Mouse (Mus musculus) liver, embryonic 13.5 days (tissue): ENCODE results near the gene Cdc42bpa. TPM values are rescaled to one million over a fixed set of nuclear protein-coding genes. Genes with fewer than 3 reads are reported as not detected.

ENCODE experiments used
- ATAC-seq: fragments of 200-750 bp; cut with Nextera tagmentation; 2 replicates; pipeline ENCODE4 v1.8.0; 2017; ENCODE audit warnings: low read depth, mild to moderate bottlenecking, moderate number of reproducible peaks, moderate library complexity
- DNase-seq: peaks from one replicate; pipeline ENCODE4 v3.0.0; 2022
- H3K27ac ChIP-seq: fragments of 300-500 bp; sonication (generic); 2 replicates; pipeline ENCODE4 v1.5.1; 2015; ENCODE audit warnings: moderate library complexity, mild to moderate bottlenecking, inconsistent platforms
- H3K27me3 ChIP-seq: fragments of 300-500 bp; sonication (generic); 2 replicates; pipeline ENCODE4 v1.6.1; 2015; ENCODE audit warnings: mild to moderate bottlenecking, inconsistent platforms
- H3K36me3 ChIP-seq: fragments of 300-500 bp; sonication (generic); 2 replicates; pipeline ENCODE4 v1.6.1; 2015; ENCODE audit warnings: mild to moderate bottlenecking, inconsistent platforms
- H3K4me1 ChIP-seq: fragments of 300-500 bp; sonication (generic); replicated peaks from 2 replicates; pipeline ENCODE4 v1.6.1; 2015; ENCODE audit warnings: inconsistent platforms
- H3K4me2 ChIP-seq: fragments of 300-500 bp; sonication (generic); 2 replicates; pipeline ENCODE4 v1.6.1; 2015; ENCODE audit warnings: inconsistent platforms, mild to moderate bottlenecking, moderate library complexity
- H3K4me3 ChIP-seq: fragments of 300-500 bp; sonication (generic); replicated peaks from 2 replicates; pipeline ENCODE4 v1.5.1; 2015; ENCODE audit warnings: mild to moderate bottlenecking, inconsistent platforms
- H3K9ac ChIP-seq: fragments of 300-500 bp; sonication (generic); 2 replicates; pipeline ENCODE4 v1.6.1; 2015; ENCODE audit warnings: mild to moderate bottlenecking, inconsistent platforms
- H3K9me3 ChIP-seq: fragments of 300-500 bp; sonication (generic); replicated peaks from 2 replicates; pipeline ENCODE4 v1.6.1; 2016; ENCODE audit warnings: inconsistent platforms
- WGBS: fragments of 180-500 bp; shearing (Covaris S2); methylation state at CpG from one replicate; pipeline ENCODE4 v1.1.7; 2015; ENCODE audit not compliant: insufficient replicate concordance; 5-methylcytosine and 5-hydroxymethylcytosine counted together
- polyA plus RNA-seq: library from polyadenylated mRNA; unstranded; fragments of >200 nt; fragmentation: Nextera tagmentation; extraction: Ambion mirVana; gene quantifications from 2 replicates; pipeline ENCODE4 v1.2.1, GENCODE M21; 2015

Cdc42bpa gene
- 11.1 and 11.4 TPM in 2 replicates for polyA plus RNA-seq

DNA sequence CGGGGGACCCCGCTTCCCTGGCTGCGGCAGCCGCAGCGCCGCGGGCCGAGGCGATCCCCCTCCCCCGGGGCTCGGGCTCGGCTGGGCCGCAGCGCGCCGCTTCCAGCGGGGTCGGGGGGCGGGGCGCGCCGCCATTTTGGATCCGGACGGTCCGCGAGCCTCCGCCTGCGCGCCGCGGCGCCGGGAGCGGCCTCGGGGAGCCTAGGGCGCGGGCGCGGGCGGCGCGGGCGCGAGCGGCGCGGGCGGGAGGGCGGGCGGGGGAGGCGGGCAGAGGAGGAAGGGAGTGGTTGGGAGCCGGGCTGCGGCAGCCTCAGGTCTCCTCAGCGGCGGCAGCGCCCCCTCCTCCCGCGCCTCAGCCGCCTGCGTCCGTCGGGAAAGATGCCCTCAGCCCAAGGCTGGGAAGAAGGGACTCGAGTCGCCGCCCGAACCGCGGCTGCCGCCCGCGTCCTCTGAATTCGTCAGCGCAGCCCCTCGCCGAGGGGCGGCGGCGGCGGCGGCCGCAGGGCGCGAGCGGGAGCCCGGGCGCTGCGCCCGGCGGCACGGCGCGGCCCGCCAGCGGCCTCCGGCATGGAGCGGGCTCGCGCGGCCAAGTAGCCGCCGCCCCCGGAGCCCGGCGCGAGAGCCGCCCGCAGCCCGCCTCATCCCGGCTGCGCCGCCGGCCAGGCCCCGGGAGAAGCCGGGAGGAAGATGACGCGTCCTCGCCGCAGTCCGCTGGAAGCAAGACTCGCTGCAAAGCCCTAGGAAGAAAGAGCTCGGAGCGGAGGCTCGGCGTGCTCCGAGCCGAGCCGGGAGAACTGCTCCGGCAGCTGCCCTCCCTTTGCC lies at the start of gene Cdc42bpa:
Gene Cdc42bpa, plus strand, starts transcription at position 752 of the 822 bp plus-strand sequence.
- no peaks in the 10 kb centered on the region for H3K27me3 ChIP-seq
- under 1% methylated on average over 105 of the region's 128 CpGs for WGBS
- H3K36me3 ChIP-seq = no peaks in the 10 kb centered on the region
- ATAC-seq (peak; percentile 94), DNase-seq (peak; percentile 63)
- no peaks in the 10 kb centered on the region for H3K9me3 ChIP-seq
- peaks cover 36% of the 10 kb centered on the region for H3K4me1 ChIP-seq
- peak within 1 kb of the TSS; percentile 84 for H3K4me3 ChIP-seq
- H3K4me2 ChIP-seq = peak within 1 kb of the TSS; percentile 87
- peak within 1 kb of the TSS; percentile 92 for H3K27ac ChIP-seq
- peak within 1 kb of the TSS; percentile 95 for H3K9ac ChIP-seq

DNA sequence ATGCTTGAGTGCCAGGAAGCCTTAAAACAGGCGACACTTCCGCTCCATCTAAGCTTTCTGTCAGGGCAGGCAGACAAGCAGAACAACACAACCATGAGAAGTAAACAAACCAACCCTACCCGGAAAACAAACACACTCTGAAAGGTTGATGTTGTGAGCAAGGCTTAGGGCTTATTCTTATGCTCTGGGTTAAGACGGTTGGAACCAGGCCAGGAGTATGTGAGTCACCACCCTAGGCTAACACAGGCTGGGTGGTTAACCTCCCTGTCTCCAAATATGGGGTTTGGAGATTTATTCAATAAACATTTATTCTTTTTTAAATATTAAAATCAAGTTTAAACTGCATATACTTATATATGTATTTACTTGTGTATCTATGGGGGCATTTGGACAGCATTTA lies 46.8 kb upstream of the Cdc42bpa start:
- WGBS = 63% methylated on average over 4 of the region's 4 CpGs
- ATAC-seq (no peak), DNase-seq (no peak)
- H3K9me3 ChIP-seq = no peaks in the 10 kb centered on the region
- no peak overlapping the region for H3K27ac ChIP-seq
- H3K9ac ChIP-seq = no peak overlapping the region
- H3K4me2 ChIP-seq = no peak overlapping the region
- H3K4me1 ChIP-seq = no peaks in the 10 kb centered on the region
- H3K27me3 ChIP-seq = peaks cover 3% of the 10 kb centered on the region; the same call in 1 of the 2 replicates
- H3K4me3 ChIP-seq = no peak overlapping the region
- H3K36me3 ChIP-seq = no peaks in the 10 kb centered on the region

DNA sequence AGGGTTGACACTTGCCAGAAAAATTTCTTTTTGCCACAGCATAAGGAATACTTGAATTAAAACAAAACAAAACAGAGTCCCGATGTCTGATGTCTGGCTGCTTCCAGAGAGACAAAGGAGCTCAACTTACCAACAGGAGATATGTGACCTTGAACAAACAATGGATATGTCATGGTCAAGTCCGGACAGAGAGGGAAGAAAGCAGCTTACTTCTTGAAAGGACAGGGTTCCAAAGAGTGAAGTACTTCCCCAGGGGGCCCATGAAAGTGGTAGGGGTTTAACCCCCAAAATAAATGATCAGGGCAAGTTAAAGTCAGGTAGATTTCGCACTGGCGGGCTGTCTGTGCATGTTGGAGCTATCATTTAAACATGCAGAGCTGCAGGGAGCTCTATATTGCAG lies 43.2 kb upstream of the Cdc42bpa start:
- no peak for ATAC-seq
- Histone ChIP-seq H3K27ac (no peak overlapping the region), H3K9me3 (no peaks in the 10 kb centered on the region), H3K27me3 (peaks cover 3% of the 10 kb centered on the region; the same call in 1 of the 2 replicates), H3K36me3 (no peaks in the 10 kb centered on the region), H3K4me1 (no peaks in the 10 kb centered on the region), H3K4me3 (no peak overlapping the region), H3K9ac (no peak overlapping the region), H3K4me2 (no peak overlapping the region)
- no peak for DNase-seq
- 63% methylated on average over 4 of the region's 4 CpGs for WGBS

DNA sequence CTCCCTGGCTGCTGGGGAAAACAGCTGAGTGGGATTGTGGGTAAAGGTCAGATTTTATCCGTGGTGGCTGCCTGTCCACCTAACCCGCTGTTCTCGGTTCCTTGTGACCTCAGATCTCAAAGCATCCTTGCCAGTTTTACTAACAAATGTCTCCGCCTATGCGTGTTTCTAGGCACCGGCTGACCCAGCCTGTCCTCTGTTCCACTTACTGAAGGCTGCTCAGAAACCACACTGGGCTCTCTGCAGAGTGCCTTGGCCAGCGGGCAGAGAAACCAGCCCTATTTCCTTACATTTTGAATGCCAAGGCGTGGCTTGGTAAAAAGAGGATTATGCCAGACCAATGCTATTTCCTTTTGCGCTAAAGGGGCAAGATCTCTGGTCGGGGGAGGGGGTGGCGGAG lies 42.8 kb upstream of the Cdc42bpa start:
- no peaks in the 10 kb centered on the region for H3K4me1 ChIP-seq
- 74% methylated on average over 11 of the region's 11 CpGs for WGBS
- H3K4me3 ChIP-seq = no peak overlapping the region
- H3K4me2 ChIP-seq = no peak overlapping the region
- DNase-seq (no peak), ATAC-seq (no peak)
- H3K36me3 ChIP-seq = no peaks in the 10 kb centered on the region
- H3K9me3 ChIP-seq = no peaks in the 10 kb centered on the region
- H3K9ac ChIP-seq = no peak overlapping the region
- no peak overlapping the region for H3K27ac ChIP-seq
- peaks cover 3% of the 10 kb centered on the region; the same call in 1 of the 2 replicates for H3K27me3 ChIP-seq

DNA sequence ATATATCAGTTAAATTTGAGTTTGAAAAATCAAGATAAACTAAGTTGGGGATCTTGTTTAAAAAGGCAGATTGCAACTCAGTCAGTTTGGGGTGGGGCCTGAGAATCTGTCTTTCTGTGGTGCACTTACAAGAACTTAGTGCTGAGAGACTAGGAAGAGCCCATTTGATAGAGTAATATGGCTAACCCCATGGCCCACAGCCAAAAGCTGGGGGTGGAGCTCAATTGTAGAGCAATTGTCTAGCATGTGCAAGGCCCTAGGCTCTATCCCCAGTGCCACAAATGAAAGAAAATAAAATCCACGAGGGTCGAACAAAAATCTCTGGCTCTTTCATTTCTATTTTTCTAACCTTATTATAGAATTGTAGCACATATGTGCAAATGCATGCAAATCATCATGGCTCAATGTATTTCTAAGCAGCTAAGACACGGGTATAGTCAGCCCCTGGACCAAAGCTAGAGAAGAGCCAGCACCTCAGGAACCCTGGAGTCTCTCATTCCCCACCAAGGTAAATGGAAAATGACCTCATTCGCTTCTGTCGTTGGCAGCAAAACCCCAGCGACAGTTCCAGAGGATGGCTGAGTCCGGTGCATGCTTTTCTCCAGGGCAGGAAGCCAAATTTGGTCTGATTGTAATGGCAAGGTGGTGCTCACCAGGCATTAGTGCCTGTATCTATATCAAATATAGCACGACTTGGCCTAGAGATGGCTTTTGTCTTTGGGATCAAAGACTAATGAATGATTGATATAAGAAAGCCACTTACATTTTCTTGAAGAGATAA lies 40.4 kb upstream of the Cdc42bpa start:
- Histone ChIP-seq H3K4me2 (no peak overlapping the region), H3K27ac (no peak overlapping the region), H3K9ac (no peak overlapping the region), H3K9me3 (no peaks in the 10 kb centered on the region), H3K36me3 (no peaks in the 10 kb centered on the region), H3K27me3 (peaks cover 3% of the 10 kb centered on the region; the same call in 1 of the 2 replicates), H3K4me1 (no peaks in the 10 kb centered on the region), H3K4me3 (no peak overlapping the region)
- DNase-seq (no peak), ATAC-seq (no peak)
- WGBS = 69% methylated on average over 8 of the region's 8 CpGs

DNA sequence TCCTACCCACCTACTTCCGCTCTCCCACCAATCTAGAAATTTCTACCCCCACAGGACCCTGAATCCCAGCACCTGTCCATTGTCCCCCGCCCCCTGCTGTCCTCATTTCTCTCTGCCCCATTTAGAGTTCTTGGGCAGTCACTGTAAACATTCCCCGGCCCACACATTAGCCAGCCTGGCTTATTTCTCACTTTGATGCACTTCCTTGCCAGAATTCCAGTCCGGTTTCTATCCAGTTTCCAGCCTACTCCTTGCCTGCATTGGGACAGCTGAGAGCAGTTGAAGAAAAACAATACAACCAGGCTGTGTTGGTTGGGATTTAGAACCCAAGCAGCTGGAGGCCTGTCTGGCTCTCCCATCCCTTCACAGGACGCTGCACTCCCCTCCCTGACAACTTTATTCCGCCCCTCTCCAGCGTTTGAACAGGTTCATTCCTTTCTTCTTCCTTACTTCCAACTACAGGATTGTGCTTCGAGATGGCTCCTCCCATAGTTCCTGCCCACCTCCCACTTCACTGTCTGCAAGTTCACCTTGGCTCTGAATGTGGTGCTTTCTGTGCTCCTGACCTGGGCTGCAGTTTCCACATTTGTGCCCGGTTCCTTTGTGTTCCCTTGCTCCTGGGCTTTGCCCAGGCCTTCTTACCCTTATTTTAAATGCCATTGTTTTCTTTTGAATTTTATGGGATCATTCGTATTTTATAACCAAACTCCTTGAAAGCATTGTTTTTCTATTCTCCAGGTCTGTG lies 36.4 kb upstream of the Cdc42bpa start:
- ATAC-seq (no peak), DNase-seq (no peak)
- H3K4me1 ChIP-seq = no peaks in the 10 kb centered on the region
- H3K4me3 ChIP-seq = no peak overlapping the region
- no peaks in the 10 kb centered on the region for H3K36me3 ChIP-seq
- no peak overlapping the region for H3K4me2 ChIP-seq
- H3K27me3 ChIP-seq = no peaks in the 10 kb centered on the region
- no peaks in the 10 kb centered on the region for H3K9me3 ChIP-seq
- no peak overlapping the region for H3K27ac ChIP-seq
- no peak overlapping the region for H3K9ac ChIP-seq
- 63% methylated on average over 10 of the region's 10 CpGs for WGBS

DNA sequence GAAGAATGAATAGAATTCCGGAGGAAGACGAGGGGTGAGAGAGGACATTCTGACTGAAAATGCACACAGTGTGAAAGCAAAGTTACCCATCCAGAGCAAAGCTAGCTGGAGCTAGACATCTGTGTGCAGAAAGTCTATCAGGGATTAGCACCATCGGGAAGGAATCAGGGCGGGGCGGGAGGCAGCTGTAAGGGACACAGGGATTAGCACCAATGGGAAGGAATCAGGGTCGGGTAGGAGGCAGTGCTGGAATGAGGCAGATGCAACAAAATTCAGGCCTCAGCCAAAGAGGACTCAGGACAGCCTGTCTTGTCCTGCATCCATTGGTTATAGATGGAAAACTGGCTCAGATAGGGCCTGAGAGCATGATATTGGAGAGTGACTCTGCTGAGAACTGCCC lies 34.0 kb upstream of the Cdc42bpa start:
- H3K4me3 ChIP-seq = no peak overlapping the region
- H3K36me3 ChIP-seq = no peaks in the 10 kb centered on the region
- H3K27ac ChIP-seq = no peak overlapping the region
- H3K27me3 ChIP-seq = no peaks in the 10 kb centered on the region
- WGBS = 68% methylated on average over 6 of the region's 6 CpGs
- no peak overlapping the region for H3K4me2 ChIP-seq
- no peak for ATAC-seq
- H3K9me3 ChIP-seq = no peaks in the 10 kb centered on the region
- no peak overlapping the region for H3K9ac ChIP-seq
- no peaks in the 10 kb centered on the region for H3K4me1 ChIP-seq
- DNase-seq = no peak

DNA sequence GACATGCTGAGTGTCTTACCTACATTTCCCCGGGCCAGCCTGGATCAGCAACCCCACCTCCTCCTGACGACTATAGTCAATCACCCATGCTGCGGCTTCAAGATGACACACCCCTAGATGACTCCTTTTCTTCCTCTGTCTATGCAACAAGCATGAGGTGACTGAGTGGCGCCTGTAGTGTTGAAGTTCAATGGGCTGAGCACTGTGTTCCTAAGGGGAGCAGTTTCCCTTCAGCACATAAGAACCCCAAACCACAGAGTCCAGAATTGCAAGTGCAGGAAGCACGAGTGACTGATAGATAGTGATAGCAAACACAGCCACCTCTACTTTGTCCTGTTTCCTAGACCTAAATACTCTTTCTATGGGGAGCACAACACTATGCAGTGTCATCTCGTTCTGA lies 33.2 kb upstream of the Cdc42bpa start:
- ATAC-seq (no peak), DNase-seq (no peak)
- Histone ChIP-seq H3K4me2 (no peak overlapping the region), H3K4me3 (no peak overlapping the region), H3K36me3 (no peaks in the 10 kb centered on the region), H3K9ac (no peak overlapping the region), H3K27me3 (no peaks in the 10 kb centered on the region), H3K4me1 (no peaks in the 10 kb centered on the region), H3K27ac (no peak overlapping the region), H3K9me3 (no peaks in the 10 kb centered on the region)
- 39% methylated on average over 6 of the region's 6 CpGs for WGBS

DNA sequence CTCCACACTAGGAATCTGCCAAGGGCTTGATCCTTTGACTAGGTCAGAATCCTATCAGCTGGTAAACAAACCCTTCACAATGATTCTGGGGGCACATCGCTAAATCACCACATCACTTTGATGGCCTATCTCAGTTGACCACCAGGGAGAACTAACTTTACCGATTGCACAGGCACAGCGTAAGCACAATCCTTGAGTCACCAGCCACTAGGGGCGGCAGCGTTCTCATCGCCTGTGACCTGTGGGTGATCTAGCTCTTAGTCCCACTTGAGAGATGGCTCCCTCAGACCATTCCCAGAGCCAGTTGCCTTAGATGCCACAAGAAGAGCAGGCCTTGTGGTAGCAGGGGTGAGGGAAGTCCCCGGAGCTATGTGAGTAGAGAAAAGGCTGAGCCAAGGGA lies 31.4 kb upstream of the Cdc42bpa start:
- Histone ChIP-seq H3K4me3 (no peak overlapping the region), H3K4me2 (no peak overlapping the region), H3K9me3 (no peaks in the 10 kb centered on the region), H3K9ac (no peak overlapping the region), H3K36me3 (no peaks in the 10 kb centered on the region), H3K4me1 (no peaks in the 10 kb centered on the region), H3K27ac (no peak overlapping the region), H3K27me3 (no peaks in the 10 kb centered on the region)
- DNase-seq (peak; percentile 8), ATAC-seq (no peak)
- WGBS = 47% methylated on average over 7 of the region's 7 CpGs

DNA sequence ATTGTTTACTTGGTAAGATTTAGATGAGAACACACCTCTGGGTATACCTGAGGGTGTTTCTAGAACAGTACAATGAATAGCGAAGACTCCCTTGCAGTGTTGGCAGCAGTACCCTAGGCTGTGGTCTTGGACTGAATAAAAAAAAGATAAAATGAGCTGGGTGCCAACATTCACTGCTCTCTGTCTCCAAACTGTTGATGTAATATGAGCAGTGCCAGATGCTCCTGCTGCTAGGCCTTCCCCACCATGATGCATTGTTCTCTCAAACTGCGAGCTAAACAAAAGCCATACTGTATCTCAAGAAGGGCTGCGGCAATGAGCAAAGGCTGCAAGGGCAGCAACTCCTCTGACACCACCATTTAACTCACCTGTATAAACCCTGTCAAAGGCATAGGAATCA lies 29.0 kb upstream of the Cdc42bpa start:
- ATAC-seq (no peak), DNase-seq (no peak)
- 75% methylated on average over 3 of the region's 3 CpGs for WGBS
- no peak overlapping the region for H3K4me3 ChIP-seq
- H3K9ac ChIP-seq = no peak overlapping the region
- H3K4me1 ChIP-seq = no peaks in the 10 kb centered on the region
- H3K27me3 ChIP-seq = no peaks in the 10 kb centered on the region
- no peak overlapping the region for H3K4me2 ChIP-seq
- H3K36me3 ChIP-seq = no peaks in the 10 kb centered on the region
- H3K27ac ChIP-seq = no peak overlapping the region
- H3K9me3 ChIP-seq = no peaks in the 10 kb centered on the region

DNA sequence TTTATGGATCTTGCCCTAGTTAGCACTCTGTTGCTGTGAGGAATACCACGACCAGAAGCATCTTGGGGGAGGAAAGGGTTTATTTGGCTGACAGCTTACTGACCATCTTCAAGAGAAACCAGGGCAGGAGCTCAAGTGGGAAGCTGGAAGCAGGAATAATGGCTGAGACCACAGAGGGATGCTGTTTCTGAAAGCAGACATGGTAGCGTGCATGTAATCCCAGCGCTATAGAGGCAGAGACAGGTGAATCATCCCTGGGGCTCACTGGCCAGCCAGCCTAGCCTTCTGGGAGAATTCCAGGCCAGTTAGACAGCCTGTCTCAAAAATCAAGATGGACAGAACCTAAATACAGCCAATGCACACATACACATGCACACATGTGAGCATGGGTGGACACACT lies 26.2 kb upstream of the Cdc42bpa start:
- no peaks in the 10 kb centered on the region for H3K9me3 ChIP-seq
- no peak overlapping the region for H3K27ac ChIP-seq
- DNase-seq (no peak), ATAC-seq (no peak)
- no peaks in the 10 kb centered on the region for H3K4me1 ChIP-seq
- no peaks in the 10 kb centered on the region for H3K36me3 ChIP-seq
- no peak overlapping the region for H3K4me3 ChIP-seq
- no peaks in the 10 kb centered on the region for H3K27me3 ChIP-seq
- no peak overlapping the region for H3K9ac ChIP-seq
- 66% methylated on average over 3 of the region's 3 CpGs for WGBS
- H3K4me2 ChIP-seq = no peak overlapping the region
